Mouse (Mus musculus): ENCODE measurements around the gene A230050P20Rik.

DNA sequence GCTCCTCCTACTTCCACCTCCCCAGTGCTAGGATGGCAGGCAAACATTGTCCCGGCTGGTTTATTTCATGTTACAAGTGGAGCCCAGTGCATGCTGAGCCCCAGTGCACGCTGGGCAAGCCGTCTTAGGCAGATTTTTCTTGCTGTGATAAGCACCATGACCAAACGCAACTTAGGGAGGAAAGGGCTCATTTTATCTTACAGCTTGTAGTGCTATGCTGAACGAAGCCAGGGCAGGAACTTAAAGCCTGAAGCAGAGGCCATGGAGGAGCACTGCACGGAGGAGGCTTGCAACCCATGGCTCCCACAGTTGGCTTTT lies 33.7 kb downstream of the A230050P20Rik start:
- no peak for TF ChIP-seq CTCF (IDR thresholded peaks at IDR 0.05; ENCODE audit: extremely low read depth, insufficient read depth, insufficient read length, insufficient replicate concordance)
- no peak for TF ChIP-seq POLR2A (IDR thresholded peaks at IDR 0.05; ENCODE audit: low read depth, low read length)
